Mouse (Mus musculus) induced T-regulatory cell, adult 2 months (primary cell): ENCODE measurements at regions not wholly inside any gene's neighbourhood (a gene's known extent, or its start where the extent isn't known, plus 50 kb on each side); places are given as distances from the start of the nearest gene placed in this dataset.

Experiments
- DNase-seq: peaks from one replicate; pipeline ENCODE4 v3.0.0-alpha.2; 2012; ENCODE audit warnings: low read depth

DNA sequence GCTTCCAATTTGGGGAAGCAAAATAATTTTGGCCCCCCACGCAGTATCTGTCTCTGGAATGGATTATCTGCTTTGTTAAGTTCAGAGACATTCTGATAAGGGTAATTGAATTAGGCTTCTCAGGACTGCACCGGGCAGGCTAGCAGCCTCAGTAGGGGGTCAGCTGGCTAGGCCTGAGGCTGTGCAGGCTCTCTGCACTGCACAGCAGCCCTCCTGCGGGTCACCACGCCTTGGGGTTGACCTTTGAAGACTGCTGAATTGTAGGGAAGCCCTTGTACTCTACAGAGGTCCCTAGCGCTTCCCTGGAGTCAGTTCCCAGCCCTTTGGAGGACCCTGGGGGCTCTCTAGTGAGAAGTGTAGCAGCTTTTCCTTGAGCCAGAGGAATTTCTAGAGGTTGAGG, 78.5 kb upstream of the Six2 start:
- DNase-seq = no peak

DNA sequence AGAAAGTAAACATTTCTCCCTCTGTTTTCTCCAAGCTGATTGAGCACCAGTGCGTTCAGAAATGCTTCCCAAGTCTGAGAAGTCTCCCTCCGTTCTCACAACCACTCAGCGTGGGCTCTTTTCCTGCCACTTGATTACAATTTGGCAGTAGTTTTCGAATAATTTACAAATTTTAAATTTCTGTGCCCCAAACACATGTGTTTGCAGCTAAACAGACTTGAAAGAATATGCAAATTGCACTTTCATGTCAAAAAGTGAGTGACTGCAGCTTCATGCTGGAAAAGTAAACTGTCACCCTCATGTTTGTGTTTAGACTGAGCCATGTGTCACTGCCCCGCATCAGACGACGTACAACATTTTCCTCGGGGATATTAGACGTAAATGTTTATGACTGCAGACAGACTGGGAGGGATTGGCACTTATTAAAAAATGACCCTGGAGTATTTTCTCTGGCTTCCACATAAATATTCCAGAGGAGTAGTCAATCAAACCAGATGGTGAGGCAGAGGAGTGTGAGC, 70.6 kb upstream of the Six2 start:
- DNase-seq = no peak

DNA sequence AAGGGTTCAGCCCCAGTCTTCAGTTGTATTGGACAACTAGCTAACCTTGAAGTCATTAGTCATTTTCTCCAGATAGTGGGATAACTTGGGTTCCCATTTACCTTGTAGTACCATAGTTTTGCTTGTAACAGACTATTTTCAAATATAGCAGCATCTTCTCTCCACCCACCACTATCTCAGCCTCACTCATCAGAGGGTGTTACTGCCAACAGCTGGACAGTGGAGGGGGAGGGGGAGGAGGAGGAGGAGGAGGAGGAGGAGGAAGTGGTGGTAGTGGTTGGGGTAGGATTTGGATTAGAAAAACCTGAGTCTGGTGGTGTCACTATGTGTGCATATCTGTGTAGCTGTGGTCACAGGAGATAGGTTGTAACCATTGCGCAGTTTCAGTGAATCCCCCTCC, 69.6 kb upstream of the Six2 start:
- DNase-seq = no peak

DNA sequence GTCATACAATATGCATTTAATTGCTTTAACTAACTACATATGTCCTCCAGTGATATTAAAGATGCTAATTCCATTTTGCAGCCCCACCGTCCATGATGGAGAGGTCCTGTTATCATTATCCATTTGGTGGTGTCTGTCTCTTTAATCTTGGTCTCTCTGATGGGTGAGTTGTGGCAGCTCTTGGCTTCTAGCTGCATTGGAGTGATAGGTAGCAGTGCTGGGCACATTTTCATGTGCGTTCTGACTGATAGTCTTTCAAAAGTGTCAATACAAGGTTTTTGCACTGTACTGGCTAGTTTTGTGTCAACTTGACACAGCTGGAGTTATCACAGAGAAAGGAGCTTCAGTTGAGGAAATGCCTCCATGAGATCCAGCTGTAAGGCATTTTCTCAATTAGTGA, 67.5 kb upstream of the Six2 start:
- DNase-seq = no peak

DNA sequence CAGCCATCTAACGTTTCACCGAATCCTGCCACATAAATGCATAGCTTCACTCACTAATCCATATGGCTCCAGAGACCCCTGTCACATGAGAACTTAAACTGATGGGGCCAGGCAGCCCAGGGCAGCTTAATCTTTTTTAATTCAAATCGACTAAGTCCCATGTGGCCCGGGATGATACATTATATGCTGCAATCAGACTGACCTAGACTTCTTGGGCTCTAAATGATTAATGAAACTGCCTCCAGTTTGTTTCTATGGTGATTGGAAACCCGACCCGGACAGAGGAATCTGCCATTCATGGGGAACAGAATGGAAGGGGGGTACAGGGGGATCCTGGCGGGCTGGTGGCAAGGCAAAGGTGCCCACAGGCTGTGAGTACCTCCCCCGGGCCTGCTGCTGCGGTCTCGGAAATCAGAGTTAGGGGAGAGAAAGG, 60.6 kb upstream of the Six2 start:
- no peak for DNase-seq

DNA sequence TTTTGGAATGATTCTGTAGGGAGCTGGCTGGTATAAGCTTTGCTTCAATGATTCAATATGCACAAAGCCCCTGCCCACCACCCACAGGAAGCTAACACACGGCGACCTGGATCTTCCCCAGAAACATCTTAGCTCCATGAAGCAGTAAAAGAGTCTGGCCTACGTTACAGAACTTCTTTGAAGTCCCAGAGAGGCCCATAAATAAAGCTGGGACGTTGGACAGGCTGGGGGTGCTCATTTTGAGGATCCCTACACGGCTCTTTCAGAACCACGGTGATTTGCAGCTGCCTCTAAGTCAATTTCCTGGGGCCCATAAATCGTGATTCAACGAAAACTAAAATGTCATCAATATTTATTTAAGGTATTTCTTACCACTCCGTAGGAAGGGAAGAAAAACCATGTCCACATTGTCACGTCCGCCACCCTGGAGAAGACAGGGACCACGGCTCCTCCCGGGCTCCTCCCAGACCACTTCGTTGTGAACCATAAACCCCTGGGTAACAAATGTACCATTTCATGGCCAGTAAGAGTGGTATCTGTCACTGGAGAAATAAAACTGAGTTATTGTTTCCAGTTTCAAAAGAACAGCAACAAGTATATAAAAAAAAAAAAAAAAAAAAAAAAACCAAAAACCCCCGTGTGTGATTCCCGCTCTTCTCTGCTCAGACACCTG, 60.0 kb upstream of the Six2 start:
- no peak for DNase-seq
